Mouse (Mus musculus) forebrain, postnatal 0 days (tissue): ENCODE measurements at regions not wholly inside any gene's neighbourhood (a gene's known extent, or its start where the extent isn't known, plus 50 kb on each side); places are given as distances from the start of the nearest gene placed in this dataset.

ENCODE experiments used
- ATAC-seq: fragments of 200-750 bp; cut with Nextera tagmentation; 2 replicates; pipeline ENCODE4 v1.8.0; 2017; ENCODE audit warnings: mild to moderate bottlenecking, moderate library complexity
- DNase-seq: peaks from one replicate; pipeline ENCODE4 v3.0.0-alpha.2; 2015
- H3K27ac ChIP-seq: fragments of 300-500 bp; sonication (generic); 2 replicates; pipeline ENCODE4 v1.5.1; 2014; ENCODE audit warnings: low read depth, mild to moderate bottlenecking, antibody characterized with exemption, low read length, moderate library complexity, mixed read lengths
- H3K27me3 ChIP-seq: fragments of 300-500 bp; sonication (generic); 2 replicates; pipeline ENCODE4 v1.6.1; 2014; ENCODE audit warnings: mild to moderate bottlenecking, low read length, mixed read lengths; ENCODE audit not compliant: insufficient read depth
- H3K36me3 ChIP-seq: fragments of 300-500 bp; sonication (generic); 2 replicates; pipeline ENCODE4 v1.6.1; 2014; ENCODE audit warnings: mild to moderate bottlenecking, moderate library complexity; ENCODE audit not compliant: insufficient read depth
- H3K4me1 ChIP-seq: fragments of 300-500 bp; sonication (generic); 2 replicates; pipeline ENCODE4 v1.6.1; 2014; ENCODE audit warnings: antibody characterized with exemption; ENCODE audit not compliant: insufficient read depth
- H3K4me2 ChIP-seq: fragments of 300-500 bp; sonication (generic); 2 replicates; pipeline ENCODE4 v1.6.1; 2014; ENCODE audit warnings: low read depth, mild to moderate bottlenecking, moderate library complexity
- H3K4me3 ChIP-seq: fragments of 300-500 bp; sonication (generic); 2 replicates; pipeline ENCODE4 v1.5.1; 2014; ENCODE audit warnings: low read depth, low read length, mixed read lengths
- H3K9ac ChIP-seq: fragments of 300-500 bp; sonication (generic); 2 replicates; pipeline ENCODE4 v1.6.1; 2014; ENCODE audit warnings: mild to moderate bottlenecking
- H3K9me3 ChIP-seq: fragments of 300-500 bp; sonication (generic); 2 replicates; pipeline ENCODE4 v1.6.1; 2016; ENCODE audit warnings: low read length
- CTCF ChIP-seq: sonication (generic); IDR thresholded peaks from 2 replicates; pipeline ENCODE4 v1.5.1; 2016; ENCODE audit warnings: antibody characterized with exemption, control low read depth, low read depth
- WGBS: fragments of 180-500 bp; shearing (Covaris S2); extraction: QIAGEN DNeasy Blood & Tissue Kit; methylation state at CpG from one replicate; pipeline ENCODE4 v1.1.7; 2014; 5-methylcytosine and 5-hydroxymethylcytosine counted together

DNA sequence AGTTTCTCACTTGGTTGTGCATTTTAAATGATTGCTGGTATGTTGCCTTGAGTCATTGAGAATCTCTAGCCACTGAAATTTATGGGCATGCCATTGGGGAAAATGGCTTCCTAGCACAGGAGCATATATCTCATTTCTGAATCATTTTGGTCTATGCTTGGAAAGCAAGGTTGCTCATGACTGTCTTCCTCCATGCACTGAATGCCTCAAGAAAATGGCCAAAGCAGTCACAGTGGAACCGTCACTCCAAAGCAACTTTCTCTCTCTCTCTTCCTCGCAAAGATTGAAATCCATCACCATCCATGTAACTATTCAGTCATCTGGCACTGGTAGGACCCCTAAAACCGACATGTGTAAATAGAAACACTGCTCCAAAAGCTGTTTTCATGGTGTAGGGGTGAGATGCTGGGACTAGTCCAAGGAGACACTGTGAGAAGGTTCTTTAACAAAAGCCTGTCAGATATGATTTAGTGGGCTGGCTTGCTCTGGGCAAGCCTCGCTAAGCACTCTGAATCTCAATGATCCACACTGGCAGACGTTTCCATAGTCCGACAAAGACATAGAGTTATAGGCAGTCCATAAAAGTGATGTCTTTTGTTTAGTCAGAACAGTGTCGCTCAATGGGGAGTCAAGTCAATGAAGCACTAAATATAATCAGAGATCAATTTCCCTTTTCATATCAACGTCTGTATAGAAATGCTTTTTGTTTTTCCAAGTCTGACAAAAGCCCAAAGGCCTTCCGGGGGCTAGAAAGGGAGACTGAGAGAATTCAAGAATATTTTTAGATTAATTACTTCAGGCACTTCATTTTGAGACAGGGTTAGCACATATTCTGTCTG lies 492.6 kb downstream of the Kcnj2 start:
- Histone ChIP-seq H3K27me3 (no peaks in the 10 kb centered on the region), H3K27ac (no peak overlapping the region), H3K9ac (no peak overlapping the region), H3K9me3 (no peaks in the 10 kb centered on the region), H3K4me1 (no peaks in the 10 kb centered on the region), H3K36me3 (no peaks in the 10 kb centered on the region), H3K4me3 (no peak overlapping the region), H3K4me2 (no peak overlapping the region)
- DNase-seq (no peak), ATAC-seq (no peak)
- no peak for TF ChIP-seq CTCF
- 24% methylated on average over 9 of the region's 9 CpGs for WGBS

DNA sequence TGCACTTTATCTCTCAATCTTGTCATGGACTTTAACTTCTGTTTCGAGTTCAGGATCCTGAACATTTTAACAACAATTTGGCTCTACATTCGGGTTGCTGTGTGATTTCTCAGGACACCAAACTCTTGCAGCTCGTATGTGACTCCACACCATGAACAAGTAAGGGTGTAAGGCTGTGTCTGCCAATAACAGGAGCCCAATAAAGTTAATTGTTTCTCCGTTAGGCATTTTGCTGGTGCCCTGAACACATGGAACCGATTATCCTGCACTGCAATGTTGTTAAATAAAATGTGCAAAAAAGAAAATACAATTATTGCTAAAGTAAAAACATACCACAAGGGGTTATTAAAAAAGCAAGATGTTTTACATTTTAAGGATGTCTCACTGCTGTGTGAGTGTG lies 497.2 kb downstream of the Kcnj2 start:
- Histone ChIP-seq H3K27me3 (no peaks in the 10 kb centered on the region), H3K9me3 (no peaks in the 10 kb centered on the region), H3K4me3 (no peak overlapping the region), H3K9ac (no peak overlapping the region), H3K36me3 (no peaks in the 10 kb centered on the region), H3K27ac (no peak overlapping the region), H3K4me2 (no peak overlapping the region), H3K4me1 (no peaks in the 10 kb centered on the region)
- DNase-seq, result no peak
- 70% methylated on average over 5 of the region's 5 CpGs for WGBS
- no peak for TF ChIP-seq CTCF
- ATAC-seq, result no peak

GRCm38 (mm10) chr11:111568041-111568440 lies 502.1 kb downstream of the Kcnj2 start:
- WGBS, result 66% methylated on average over 6 of the region's 6 CpGs
- Histone ChIP-seq H3K27me3 (no peaks in the 10 kb centered on the region), H3K4me2 (no peak overlapping the region), H3K4me1 (no peaks in the 10 kb centered on the region), H3K4me3 (no peak overlapping the region), H3K36me3 (no peaks in the 10 kb centered on the region), H3K9me3 (no peaks in the 10 kb centered on the region; the same call in 1 of the 2 replicates), H3K9ac (no peak overlapping the region), H3K27ac (no peak overlapping the region)
- no peak for DNase-seq
- TF ChIP-seq CTCF, result no peak
- no peak for ATAC-seq

GRCm38 (mm10) chr11:111568876-111569275 lies 502.9 kb downstream of the Kcnj2 start:
- 85% methylated on average over 9 of the region's 9 CpGs for WGBS
- H3K9me3 ChIP-seq, result no peaks in the 10 kb centered on the region; the same call in 1 of the 2 replicates
- DNase-seq (no peak), ATAC-seq (no peak)
- no peak overlapping the region for H3K4me3 ChIP-seq
- no peak overlapping the region for H3K27ac ChIP-seq
- H3K9ac ChIP-seq, result no peak overlapping the region
- H3K27me3 ChIP-seq, result no peaks in the 10 kb centered on the region
- no peak for TF ChIP-seq CTCF
- H3K4me1 ChIP-seq, result no peaks in the 10 kb centered on the region
- no peaks in the 10 kb centered on the region for H3K36me3 ChIP-seq
- H3K4me2 ChIP-seq, result no peak overlapping the region

GRCm38 (mm10) chr11:111577883-111578282 lies 511.9 kb downstream of the Kcnj2 start:
- no peak for TF ChIP-seq CTCF
- no peak for ATAC-seq
- H3K4me2 ChIP-seq, result no peak overlapping the region
- H3K36me3 ChIP-seq, result no peaks in the 10 kb centered on the region
- DNase-seq, result no peak
- H3K27ac ChIP-seq, result no peak overlapping the region
- H3K4me1 ChIP-seq, result no peaks in the 10 kb centered on the region
- H3K9ac ChIP-seq, result no peak overlapping the region
- WGBS, result 11% methylated on average over 1 of the region's 1 CpGs
- no peaks in the 10 kb centered on the region for H3K27me3 ChIP-seq
- no peaks in the 10 kb centered on the region; the same call in 1 of the 2 replicates for H3K9me3 ChIP-seq
- H3K4me3 ChIP-seq, result no peak overlapping the region

- H3K4me2 ChIP-seq, result no peak overlapping the region
- TF ChIP-seq CTCF, result no peak
- H3K4me1 ChIP-seq, result no peaks in the 10 kb centered on the region
- no peaks in the 10 kb centered on the region for H3K27me3 ChIP-seq
- DNase-seq (no peak), ATAC-seq (no peak)
- H3K27ac ChIP-seq, result no peak overlapping the region
- no peak overlapping the region for H3K4me3 ChIP-seq
- 80% methylated on average over 4 of the region's 4 CpGs for WGBS
- H3K9ac ChIP-seq, result no peak overlapping the region
- no peaks in the 10 kb centered on the region for H3K9me3 ChIP-seq
- H3K36me3 ChIP-seq, result no peaks in the 10 kb centered on the region
Measured at GRCm38 (mm10) chr11:111582980-111583379, 517.0 kb downstream of the Kcnj2 start.

- no peak overlapping the region for H3K27ac ChIP-seq
- H3K4me2 ChIP-seq, result no peak overlapping the region
- no peak overlapping the region for H3K4me3 ChIP-seq
- H3K4me1 ChIP-seq, result no peaks in the 10 kb centered on the region
- H3K9me3 ChIP-seq, result no peaks in the 10 kb centered on the region
- ATAC-seq, result no peak
- 81% methylated on average over 13 of the region's 13 CpGs for WGBS
- H3K27me3 ChIP-seq, result no peaks in the 10 kb centered on the region
- TF ChIP-seq CTCF, result no peak
- no peaks in the 10 kb centered on the region for H3K36me3 ChIP-seq
- H3K9ac ChIP-seq, result no peak overlapping the region
- no peak for DNase-seq
Measured at GRCm38 (mm10) chr11:111583606-111584005, 517.6 kb downstream of the Kcnj2 start.
